Mouse (Mus musculus): ENCODE results near the gene Dop1a. TPM values are rescaled to one million over a fixed set of nuclear protein-coding genes. Genes with fewer than 3 reads are reported as not detected.
"Not testable (repeated sequence)": the region's sequence is repeated elsewhere in the genome, so short reads cannot be mapped to it uniquely, and the experiment has no call there.

Gene Dop1a
- polyA plus RNA-seq, 1 experiment from 2014 or later: 19.3 TPM

DNA sequence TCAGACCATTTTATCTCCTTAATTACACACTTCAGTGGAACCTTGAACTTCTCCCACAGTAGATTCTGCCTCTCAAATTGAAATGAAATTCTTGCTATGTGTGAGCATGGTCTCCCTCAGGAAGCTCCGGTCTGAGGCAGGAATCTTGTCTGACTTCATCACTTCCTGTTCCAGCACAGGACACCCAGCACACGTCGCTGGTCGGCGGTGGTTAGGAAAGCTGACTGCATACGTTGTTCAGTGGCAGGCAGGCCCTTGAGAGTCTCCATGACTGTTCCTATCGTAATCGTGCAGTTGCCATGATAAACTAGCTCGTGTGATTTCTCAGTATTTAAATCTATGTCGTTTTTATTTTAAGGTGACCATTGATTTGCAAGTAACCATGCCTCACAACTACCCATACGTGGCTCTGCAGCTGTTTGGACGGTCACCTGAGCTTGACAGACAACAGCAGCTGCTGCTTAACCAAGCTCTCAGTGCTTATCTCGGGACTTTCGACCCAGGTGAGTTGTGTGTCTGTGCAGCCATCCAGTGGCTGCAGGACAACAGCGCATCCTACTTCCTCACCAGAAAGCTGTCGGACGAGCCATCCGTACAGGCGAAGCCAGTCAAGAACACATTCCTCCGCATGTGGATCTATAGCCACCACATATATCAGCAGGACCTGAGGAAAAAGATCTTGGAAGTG lies 106.8 kb downstream of the Dop1a start:
- Histone ChIP-seq H3K4me2 (no peak overlapping the region), H3K9ac (no peak overlapping the region), H3K4me3 (ENCODE audit: low read depth, low read length) (no peak overlapping the region), H3K36me3 (ENCODE audit: insufficient read depth) (0 out of 2 replicates have a peak, but pooled peaks cover 7% of the 10 kb centered on the region), H3K27me3 (ENCODE audit: insufficient read depth, low read length) (no peaks in the 10 kb centered on the region), H3K4me1 (ENCODE audit: insufficient read depth) (0 out of 2 replicates have a peak, but pooled peaks cover 3% of the 10 kb centered on the region), H3K9me3 (ENCODE audit: low read depth, low read length) (no peaks in the 10 kb centered on the region), H3K27ac (ENCODE audit: low read depth) (no peak overlapping the region)
- ATAC-seq (ENCODE audit: insufficient read depth): no peak
- 68% methylated on average over 20 of the region's 20 CpGs for WGBS
- peak; percentile 28 for DNase-seq
- TF ChIP-seq CTCF (IDR thresholded peaks at IDR 0.05; ENCODE audit: low read depth): no peak

DNA sequence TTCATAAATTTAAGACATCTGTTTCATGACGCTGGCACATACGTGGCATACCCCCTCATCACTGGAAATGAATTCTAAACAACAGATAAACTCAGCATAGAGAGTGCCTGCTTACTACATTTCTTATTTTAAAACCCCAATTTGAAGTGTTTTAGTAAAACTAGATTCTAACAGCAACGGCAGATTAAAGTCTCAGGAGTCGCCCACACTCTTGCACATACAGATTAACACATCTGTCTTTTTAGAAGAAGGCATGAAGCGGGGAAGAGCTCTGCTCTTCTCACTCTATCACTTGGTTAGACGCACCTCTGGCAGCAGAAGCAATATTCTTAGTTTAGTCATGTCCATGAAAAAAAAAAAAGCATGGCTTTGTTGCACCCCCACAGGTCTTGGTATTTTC lies 108.2 kb downstream of the Dop1a start:
- Histone ChIP-seq H3K36me3 (ENCODE audit: insufficient read depth) (no peaks in the 10 kb centered on the region), H3K27me3 (ENCODE audit: insufficient read depth, low read length) (no peaks in the 10 kb centered on the region), H3K4me1 (ENCODE audit: insufficient read depth) (0 out of 2 replicates have a peak, but pooled peaks cover 3% of the 10 kb centered on the region), H3K27ac (ENCODE audit: low read depth) (no peak overlapping the region), H3K9me3 (ENCODE audit: low read depth, low read length) (no peaks in the 10 kb centered on the region), H3K4me2 (no peak overlapping the region), H3K4me3 (ENCODE audit: low read depth, low read length) (no peak overlapping the region), H3K9ac (no peak overlapping the region)
- DNase-seq (no peak), ATAC-seq (ENCODE audit: insufficient read depth) (no peak)
- WGBS: 80% methylated on average over 6 of the region's 6 CpGs
- no peak for TF ChIP-seq CTCF (IDR thresholded peaks at IDR 0.05; ENCODE audit: low read depth)

DNA sequence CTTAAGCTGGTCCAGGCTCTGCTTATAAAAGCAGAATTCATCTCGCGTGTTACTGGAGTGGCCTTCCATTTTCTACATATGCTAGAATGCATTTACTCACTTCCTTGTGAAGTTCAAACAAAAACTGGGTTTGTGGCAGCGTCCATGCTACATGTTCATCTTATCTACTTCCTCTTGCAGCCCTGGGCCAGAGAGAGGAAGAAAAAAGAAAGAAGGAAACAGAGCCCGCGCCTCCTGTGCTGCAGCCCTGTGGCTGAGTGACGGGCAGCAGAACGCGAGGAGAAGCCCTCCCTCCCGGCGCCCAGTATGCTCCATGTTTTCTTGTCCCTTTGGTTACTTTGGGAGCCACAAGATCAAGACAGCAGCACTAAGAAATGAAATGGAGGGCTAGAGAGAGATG lies 112.7 kb downstream of the Dop1a start:
- Histone ChIP-seq H3K4me1 (ENCODE audit: insufficient read depth) (no peaks in the 10 kb centered on the region), H3K27ac (ENCODE audit: low read depth) (no peak overlapping the region), H3K27me3 (ENCODE audit: insufficient read depth, low read length) (no peaks in the 10 kb centered on the region), H3K4me3 (ENCODE audit: low read depth, low read length) (no peak overlapping the region), H3K4me2 (no peak overlapping the region), H3K36me3 (ENCODE audit: insufficient read depth) (no peaks in the 10 kb centered on the region), H3K9me3 (ENCODE audit: low read depth, low read length) (no peaks in the 10 kb centered on the region), H3K9ac (no peak overlapping the region)
- no peak for ATAC-seq (ENCODE audit: insufficient read depth)
- 80% methylated on average over 10 of the region's 10 CpGs for whole genome bisulfite sequencing
- no peak for DNase-seq
- no peak for TF ChIP-seq CTCF (IDR thresholded peaks at IDR 0.05; ENCODE audit: low read depth)

DNA sequence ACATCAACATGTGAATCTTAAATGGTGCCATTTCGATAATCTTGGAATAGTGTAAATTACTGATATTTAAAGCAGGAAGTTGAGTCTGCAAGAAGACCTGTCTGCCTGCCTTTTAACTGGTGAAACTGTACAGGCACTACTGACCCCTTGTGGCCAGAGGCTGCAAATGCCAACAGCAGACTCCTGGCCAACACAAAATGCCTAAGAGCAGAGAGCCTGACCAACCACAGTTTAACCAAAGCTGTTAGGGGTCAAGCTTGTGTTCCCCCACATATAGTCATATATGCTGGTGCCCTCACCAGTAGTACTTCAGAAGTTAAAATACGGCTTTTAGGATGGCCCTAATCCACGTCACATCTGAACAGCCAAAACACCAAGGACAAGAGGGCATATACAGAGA lies 116.8 kb downstream of the Dop1a start:
- Histone ChIP-seq H3K27me3 (ENCODE audit: insufficient read depth, low read length) (no peaks in the 10 kb centered on the region), H3K27ac (ENCODE audit: low read depth) (no peak overlapping the region), H3K9me3 (ENCODE audit: low read depth, low read length) (no peaks in the 10 kb centered on the region), H3K36me3 (ENCODE audit: insufficient read depth) (no peaks in the 10 kb centered on the region), H3K9ac (no peak overlapping the region), H3K4me2 (no peak overlapping the region), H3K4me1 (ENCODE audit: insufficient read depth) (no peaks in the 10 kb centered on the region), H3K4me3 (ENCODE audit: low read depth, low read length) (no peak overlapping the region)
- peak; percentile 92 for TF ChIP-seq CTCF (IDR thresholded peaks at IDR 0.05; ENCODE audit: low read depth)
- WGBS: 50% methylated on average over 3 of the region's 3 CpGs
- peak; percentile 37 for ATAC-seq (ENCODE audit: insufficient read depth)
- DNase-seq: peak; percentile 89

DNA sequence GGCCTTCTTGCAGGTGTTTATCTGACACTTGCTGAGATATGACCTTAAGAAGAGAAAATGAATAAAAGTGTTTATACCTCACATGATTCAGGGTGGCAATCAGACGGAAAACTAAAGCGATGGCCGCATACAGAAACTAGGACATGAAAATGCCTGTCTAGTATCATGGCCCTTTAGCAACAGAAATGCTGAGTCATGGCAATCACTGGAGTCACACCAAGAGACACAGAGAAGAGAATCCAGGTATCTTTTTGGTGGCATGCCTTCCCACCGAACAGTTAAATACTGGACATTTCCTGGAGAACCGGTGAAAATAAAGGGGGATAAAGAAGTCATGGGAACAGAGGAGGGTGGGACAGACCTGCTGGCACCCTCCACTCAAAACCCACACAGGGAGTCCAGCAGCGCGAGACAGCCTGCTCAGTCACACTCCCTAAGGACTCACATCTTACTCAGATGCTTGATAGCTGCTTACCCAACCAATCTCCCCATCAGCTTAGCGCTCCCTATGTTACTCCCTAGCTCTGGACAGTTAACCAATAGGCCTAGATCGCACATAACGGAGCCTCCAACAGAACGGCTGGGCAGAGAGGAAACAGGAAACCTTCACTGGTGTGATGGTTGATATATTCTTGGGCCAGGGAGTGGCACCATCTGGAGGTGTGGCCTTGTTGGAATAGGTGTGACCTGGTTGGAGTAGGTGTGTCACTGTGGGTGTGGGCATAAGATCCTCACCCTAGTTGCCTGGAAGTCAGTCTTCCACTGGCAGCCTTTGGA lies 120.3 kb downstream of the Dop1a start:
- no peaks in the 10 kb centered on the region for H3K4me1 ChIP-seq (ENCODE audit: insufficient read depth)
- H3K27me3 ChIP-seq (ENCODE audit: insufficient read depth, low read length): no peaks in the 10 kb centered on the region
- DNase-seq (no peak), ATAC-seq (ENCODE audit: insufficient read depth) (no peak)
- no peak overlapping the region for H3K4me2 ChIP-seq
- no peak overlapping the region for H3K9ac ChIP-seq
- no peaks in the 10 kb centered on the region for H3K9me3 ChIP-seq (ENCODE audit: low read depth, low read length)
- H3K36me3 ChIP-seq (ENCODE audit: insufficient read depth): 0 out of 2 replicates have a peak, but pooled peaks cover 4% of the 10 kb centered on the region
- WGBS: 84% methylated on average over 11 of the region's 11 CpGs
- H3K27ac ChIP-seq (ENCODE audit: low read depth): no peak overlapping the region
- no peak for TF ChIP-seq CTCF (IDR thresholded peaks at IDR 0.05; ENCODE audit: low read depth)
- no peak overlapping the region for H3K4me3 ChIP-seq (ENCODE audit: low read depth, low read length)

DNA sequence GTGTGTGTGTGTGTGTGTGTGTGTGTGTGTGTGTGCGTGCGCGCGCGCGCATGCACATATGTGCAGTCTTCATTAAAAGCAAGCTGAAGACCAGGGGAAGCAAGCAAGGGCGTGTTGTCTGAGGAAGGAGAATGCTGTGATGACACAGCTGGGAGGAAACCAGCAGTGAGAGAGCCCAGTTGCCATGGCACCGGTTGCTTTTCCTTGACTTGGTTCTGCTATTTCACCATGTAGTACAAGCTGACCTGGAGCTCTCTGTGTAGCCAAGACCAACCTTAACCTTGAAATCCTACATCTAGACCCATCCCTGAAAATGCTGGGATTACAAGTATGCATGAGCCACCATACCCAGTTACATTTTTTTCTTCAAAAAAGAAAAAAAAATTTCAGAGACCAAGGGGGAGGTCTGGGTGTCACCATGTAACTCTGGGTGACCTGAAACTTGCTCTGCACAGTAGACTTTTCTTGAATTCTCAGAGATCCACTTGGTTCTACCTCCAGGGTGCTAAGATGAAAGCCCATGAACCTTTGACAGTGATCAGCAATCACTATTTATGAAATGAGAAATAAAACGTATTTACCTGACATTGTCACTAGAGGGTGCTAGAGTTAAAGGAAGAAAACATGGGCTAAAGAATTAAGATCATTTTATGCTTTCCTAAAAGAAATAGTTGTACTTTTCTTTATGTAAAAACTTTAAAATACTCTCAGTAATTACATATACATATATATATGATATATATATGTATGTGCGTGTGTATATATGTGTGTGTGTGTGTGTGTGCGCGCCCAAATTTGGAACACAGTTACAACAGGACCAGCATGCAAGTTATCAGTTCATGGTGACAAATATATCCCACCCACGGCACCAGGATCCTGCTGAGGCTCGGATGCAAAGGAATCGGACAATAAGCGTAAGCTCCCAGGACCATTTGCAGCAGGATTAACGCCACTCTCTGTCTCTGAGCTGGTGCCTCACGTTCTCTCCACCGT lies 126.0 kb downstream of the Dop1a start:
- DNase-seq: peak; percentile 81

DNA sequence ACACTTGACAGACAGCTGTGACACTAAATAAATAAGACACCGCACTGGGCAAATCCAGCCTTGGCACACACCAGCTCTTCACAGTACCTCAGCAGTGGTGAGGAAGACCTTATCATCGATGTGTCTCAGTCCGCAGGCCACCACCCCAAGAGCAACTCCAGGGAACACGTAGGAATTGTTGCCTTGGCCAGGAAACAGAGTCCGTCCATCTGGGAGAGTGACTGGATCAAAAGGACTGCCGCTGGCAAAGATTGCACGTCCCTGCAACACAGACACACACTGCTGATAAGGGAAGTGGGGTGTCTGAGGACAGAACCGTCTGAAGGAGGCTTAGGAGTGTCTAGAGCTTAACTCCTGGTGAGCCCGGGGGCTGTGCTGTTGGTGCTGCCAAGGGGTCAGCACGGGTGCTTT lies 127.4 kb downstream of the Dop1a start:
- 17% methylated on average over 10 of the region's 10 CpGs for WGBS
- ATAC-seq (ENCODE audit: insufficient read depth) (peak; percentile 83), DNase-seq (peak; percentile 47)
- not testable (repeated sequence) for H3K27ac ChIP-seq (ENCODE audit: low read depth); H3K4me3 ChIP-seq (ENCODE audit: low read depth, low read length); H3K27me3 ChIP-seq (ENCODE audit: insufficient read depth, low read length); H3K4me2 ChIP-seq; H3K9ac ChIP-seq; H3K9me3 ChIP-seq (ENCODE audit: low read depth, low read length); H3K36me3 ChIP-seq (ENCODE audit: insufficient read depth); H3K4me1 ChIP-seq (ENCODE audit: insufficient read depth)

More for the DNA sequence above, 126.0 kb downstream of the Dop1a start:
- H3K4me2 ChIP-seq: no peak overlapping the region
- H3K36me3 ChIP-seq (ENCODE audit: insufficient read depth): 0 out of 2 replicates have a peak, but pooled peaks cover 4% of the 10 kb centered on the region
- no peak overlapping the region for H3K9ac ChIP-seq
- H3K4me3 ChIP-seq (ENCODE audit: low read depth, low read length): no peak overlapping the region
- TF ChIP-seq CTCF (IDR thresholded peaks at IDR 0.05; ENCODE audit: low read depth): peak; percentile 70
- H3K4me1 ChIP-seq (ENCODE audit: insufficient read depth): no peaks in the 10 kb centered on the region
- 68% methylated on average over 19 of the region's 19 CpGs for WGBS
- H3K9me3 ChIP-seq (ENCODE audit: low read depth, low read length): no peaks in the 10 kb centered on the region
- no peak; the same call in 1 of the 2 replicates for ATAC-seq (ENCODE audit: insufficient read depth)
- H3K27me3 ChIP-seq (ENCODE audit: insufficient read depth, low read length): no peaks in the 10 kb centered on the region
- no peak overlapping the region for H3K27ac ChIP-seq (ENCODE audit: low read depth)

DNA sequence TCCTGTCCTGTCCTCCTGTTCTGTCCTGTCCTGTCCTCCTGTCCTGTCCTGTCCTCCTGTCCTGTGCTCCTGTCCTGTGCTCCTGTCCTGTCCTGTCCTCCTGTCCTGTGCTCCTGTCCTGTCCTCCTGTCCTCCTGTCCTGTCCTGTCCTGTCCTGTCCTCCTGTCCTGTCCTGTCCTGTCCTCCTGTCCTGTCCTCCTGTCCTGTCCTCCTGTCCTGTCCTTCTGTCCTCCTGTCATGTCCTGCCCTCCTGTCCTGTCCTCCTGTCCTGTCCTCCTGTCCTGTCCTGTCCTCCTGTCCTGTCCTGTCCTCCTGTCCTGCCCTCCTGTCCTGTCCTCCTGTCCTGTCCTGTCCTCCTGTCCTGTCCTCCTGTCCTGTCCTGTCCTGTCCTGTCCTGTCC lies 130.0 kb downstream of the Dop1a start:
- H3K4me2 ChIP-seq; H3K36me3 ChIP-seq (ENCODE audit: insufficient read depth); H3K27ac ChIP-seq (ENCODE audit: low read depth); H3K4me3 ChIP-seq (ENCODE audit: low read depth, low read length); H3K9me3 ChIP-seq (ENCODE audit: low read depth, low read length); H3K27me3 ChIP-seq (ENCODE audit: insufficient read depth, low read length); ATAC-seq (ENCODE audit: insufficient read depth); H3K9ac ChIP-seq; H3K4me1 ChIP-seq (ENCODE audit: insufficient read depth); DNase-seq: not testable (repeated sequence)
